Mouse (Mus musculus) liver, postnatal 0 days (tissue): ENCODE measurements around the gene Rgs6.

Experiments used
- CTCF ChIP-seq: sonication (generic); IDR thresholded peaks from 2 replicates; pipeline ENCODE4 v1.5.1; 2016; ENCODE audit warnings: antibody characterized with exemption, low read depth
- EP300 ChIP-seq: IDR thresholded peaks from 2 replicates; pipeline ENCODE4 v1.6.1; 2016; ENCODE audit warnings: antibody characterized with exemption, low read depth, mild to moderate bottlenecking

DNA sequence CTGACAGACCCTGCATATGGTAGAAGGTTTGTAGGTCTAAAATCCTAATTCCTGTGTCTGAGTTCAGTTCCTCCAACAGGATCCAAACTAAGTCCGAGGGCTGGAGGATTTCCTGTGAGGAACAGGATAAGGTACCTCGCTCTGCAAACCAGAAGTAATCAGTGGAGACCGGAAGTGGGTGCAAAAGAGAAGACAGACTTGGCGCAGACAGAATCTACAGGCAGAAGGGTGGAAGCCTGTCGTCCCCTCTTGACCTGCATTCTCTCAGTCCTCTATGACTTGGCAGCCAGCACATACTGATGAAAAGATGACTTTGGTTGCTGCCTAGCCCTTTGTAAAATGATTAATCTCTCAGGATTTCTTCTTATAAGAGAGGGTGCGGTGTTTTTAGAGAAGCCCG, 450.7 kb downstream of the Rgs6 start:
- TF ChIP-seq CTCF (no peak), EP300 (no peak)
